Mouse (Mus musculus): ENCODE data around the gene Olfr371. TPM values are rescaled to one million over a fixed set of nuclear protein-coding genes. Genes with fewer than 3 reads are reported as not detected.

Gene Olfr371
- polyA plus RNA-seq (2014; fragmentation: Nextera tagmentation; extraction: Ambion mirVana): not detected in 2 replicates

DNA sequence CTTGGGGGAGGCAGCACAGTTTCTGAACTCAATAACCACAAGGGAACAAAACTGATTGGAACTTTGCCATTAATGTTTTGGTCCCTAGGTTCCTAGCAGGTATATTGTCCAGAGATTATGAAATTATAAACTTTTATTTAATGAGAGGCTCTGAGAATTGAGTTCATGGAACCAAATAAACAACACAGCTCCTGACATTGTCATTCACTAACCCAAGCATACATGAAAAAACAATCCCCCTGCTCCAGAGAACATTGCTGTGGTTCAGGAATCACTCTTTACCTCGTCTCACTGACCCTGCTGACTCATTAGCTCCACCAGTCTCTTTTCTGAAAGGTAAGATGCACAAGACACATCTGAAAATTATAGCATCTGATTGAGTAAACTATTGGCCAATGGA is at the start of gene Olfr371:
Gene Olfr371 (plus strand): TSS at position 301 of the 400 bp plus-strand sequence.
- 47% methylated on average over 1 of the region's 1 CpGs for WGBS
- no peaks in the 10 kb centered on the region for H3K27me3 ChIP-seq (ENCODE audit: control insufficient read depth, insufficient read depth, low read length)
- ATAC-seq (ENCODE audit: low FRiP score): no peak
- no peak for DNase-seq (ENCODE audit: low spot score)
- no peak within 1 kb of the TSS for H3K27ac ChIP-seq (ENCODE audit: low read depth, low read length)
- no peak within 1 kb of the TSS for H3K9ac ChIP-seq (ENCODE audit: low read depth, low read length)
- H3K4me3 ChIP-seq (ENCODE audit: low read depth, low read length): no peak within 1 kb of the TSS
- no peaks in the 10 kb centered on the region for H3K4me1 ChIP-seq (replicated peaks; ENCODE audit: control insufficient read depth, insufficient read depth, low read length)
- no peaks in the 10 kb centered on the region for H3K36me3 ChIP-seq (ENCODE audit: control insufficient read depth, insufficient read depth, low read length)
- H3K9me3 ChIP-seq (ENCODE audit: control insufficient read depth, low read length): no peaks in the 10 kb centered on the region
- H3K4me2 ChIP-seq (replicated peaks; ENCODE audit: low read depth, low read length): no peak within 1 kb of the TSS

GRCm38 (mm10) chr8:85192346-85192745 is 33.4 kb upstream of the Olfr371 start:
- Histone ChIP-seq H3K27me3 (ENCODE audit: control insufficient read depth, insufficient read depth, low read length) (no peaks in the 10 kb centered on the region), H3K27ac (ENCODE audit: low read depth, low read length) (no peak overlapping the region), H3K9ac (ENCODE audit: low read depth, low read length) (no peak overlapping the region), H3K9me3 (ENCODE audit: control insufficient read depth, low read length) (no peaks in the 10 kb centered on the region; the same call in 1 of the 2 replicates), H3K4me1 (replicated peaks; ENCODE audit: control insufficient read depth, insufficient read depth, low read length) (no peaks in the 10 kb centered on the region), H3K36me3 (ENCODE audit: control insufficient read depth, insufficient read depth, low read length) (no peaks in the 10 kb centered on the region), H3K4me2 (replicated peaks; ENCODE audit: low read depth, low read length) (no peak overlapping the region), H3K4me3 (ENCODE audit: low read depth, low read length) (no peak overlapping the region)
- DNase-seq (ENCODE audit: low spot score) (no peak), ATAC-seq (ENCODE audit: low FRiP score) (no peak)
- 82% methylated on average over 1 of the region's 1 CpGs for WGBS

DNA sequence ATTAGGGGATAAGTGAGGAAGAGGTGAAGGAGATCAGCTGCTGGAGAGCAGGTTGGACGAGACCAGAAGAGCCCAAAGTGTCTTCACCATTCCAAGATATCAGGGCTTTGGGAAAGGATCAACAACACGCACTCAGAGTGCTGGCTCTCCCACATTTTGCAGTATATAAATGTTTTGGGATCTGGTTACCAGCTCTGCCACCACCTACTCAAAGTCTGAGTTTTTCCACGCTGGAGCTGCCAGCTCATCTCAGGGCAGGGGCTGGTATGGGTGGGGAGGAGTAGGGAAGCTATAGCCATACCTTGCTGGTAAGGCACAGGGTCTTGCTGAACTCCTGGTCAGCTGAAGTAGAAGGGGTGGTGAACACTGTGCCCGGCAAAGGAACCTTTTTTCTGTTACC is 5.6 kb upstream of the Olfr371 start:
- DNase-seq (ENCODE audit: low spot score) (no peak), ATAC-seq (ENCODE audit: low FRiP score) (no peak)
- no peaks in the 10 kb centered on the region for H3K9me3 ChIP-seq (ENCODE audit: control insufficient read depth, low read length)
- no peak overlapping the region for H3K4me3 ChIP-seq (ENCODE audit: low read depth, low read length)
- WGBS: 82% methylated on average over 4 of the region's 4 CpGs
- no peaks in the 10 kb centered on the region for H3K36me3 ChIP-seq (ENCODE audit: control insufficient read depth, insufficient read depth, low read length)
- H3K4me2 ChIP-seq (replicated peaks; ENCODE audit: low read depth, low read length): no peak overlapping the region
- no peak overlapping the region for H3K27ac ChIP-seq (ENCODE audit: low read depth, low read length)
- H3K4me1 ChIP-seq (replicated peaks; ENCODE audit: control insufficient read depth, insufficient read depth, low read length): no peaks in the 10 kb centered on the region
- H3K27me3 ChIP-seq (ENCODE audit: control insufficient read depth, insufficient read depth, low read length): no peaks in the 10 kb centered on the region
- H3K9ac ChIP-seq (ENCODE audit: low read depth, low read length): no peak overlapping the region

- H3K4me1 ChIP-seq (replicated peaks; ENCODE audit: control insufficient read depth, insufficient read depth, low read length): no peaks in the 10 kb centered on the region
- H3K27ac ChIP-seq (ENCODE audit: low read depth, low read length): no peak overlapping the region
- no peak for ATAC-seq (ENCODE audit: low FRiP score)
- no peaks in the 10 kb centered on the region for H3K27me3 ChIP-seq (ENCODE audit: control insufficient read depth, insufficient read depth, low read length)
- H3K9me3 ChIP-seq (ENCODE audit: control insufficient read depth, low read length): no peaks in the 10 kb centered on the region
- no peaks in the 10 kb centered on the region for H3K36me3 ChIP-seq (ENCODE audit: control insufficient read depth, insufficient read depth, low read length)
- H3K9ac ChIP-seq (ENCODE audit: low read depth, low read length): no peak overlapping the region
- no peak for DNase-seq (ENCODE audit: low spot score)
- H3K4me2 ChIP-seq (replicated peaks; ENCODE audit: low read depth, low read length): no peak overlapping the region
- H3K4me3 ChIP-seq (ENCODE audit: low read depth, low read length): no peak overlapping the region
- 59% methylated on average over 6 of the region's 6 CpGs for WGBS
Measured at GRCm38 (mm10) chr8:85220992-85221391, 4.8 kb upstream of the Olfr371 start.

- H3K4me2 ChIP-seq (replicated peaks; ENCODE audit: low read depth, low read length): no peak overlapping the region
- no peak overlapping the region for H3K9ac ChIP-seq (ENCODE audit: low read depth, low read length)
- H3K27ac ChIP-seq (ENCODE audit: low read depth, low read length): no peak overlapping the region
- ATAC-seq (ENCODE audit: low FRiP score) (no peak), DNase-seq (ENCODE audit: low spot score) (no peak)
- no peak overlapping the region for H3K4me3 ChIP-seq (ENCODE audit: low read depth, low read length)
- no peaks in the 10 kb centered on the region for H3K27me3 ChIP-seq (ENCODE audit: control insufficient read depth, insufficient read depth, low read length)
- H3K9me3 ChIP-seq (ENCODE audit: control insufficient read depth, low read length): no peaks in the 10 kb centered on the region
- H3K4me1 ChIP-seq (replicated peaks; ENCODE audit: control insufficient read depth, insufficient read depth, low read length): no peaks in the 10 kb centered on the region
- H3K36me3 ChIP-seq (ENCODE audit: control insufficient read depth, insufficient read depth, low read length): no peaks in the 10 kb centered on the region
- 78% methylated on average over 1 of the region's 1 CpGs for WGBS
Measured at GRCm38 (mm10) chr8:85227297-85227696, 1.5 kb downstream of the Olfr371 start.

Other genes with a start within 250 kb of the Olfr371 start
- gene Junb, start 247.3 kb upstream of the Olfr371 start, polyA plus RNA-seq (2014; fragmentation: Nextera tagmentation; extraction: Ambion mirVana): 6.2 and 6.4 TPM in 2 replicates
- gene Hook2, start 235.4 kb upstream of the Olfr371 start, polyA plus RNA-seq (2014; fragmentation: Nextera tagmentation; extraction: Ambion mirVana): 9.5 and 10.3 TPM in 2 replicates
- gene Best2, start 211.5 kb upstream of the Olfr371 start, polyA plus RNA-seq (2014; fragmentation: Nextera tagmentation; extraction: Ambion mirVana): not detected in 2 replicates
- 134 TPM in 2 replicates for gene Asna1, start 200.7 kb upstream of the Olfr371 start, polyA plus RNA-seq (2014; fragmentation: Nextera tagmentation; extraction: Ambion mirVana)
- gene Trir, start 199.2 kb upstream of the Olfr371 start, polyA plus RNA-seq (2014; fragmentation: Nextera tagmentation; extraction: Ambion mirVana): 180 and 186 TPM in 2 replicates
- gene Tnpo2, start 189.1 kb upstream of the Olfr371 start, polyA plus RNA-seq (2014; fragmentation: Nextera tagmentation; extraction: Ambion mirVana): 18.8 and 24.6 TPM in 2 replicates
- 27.2 and 27.4 TPM in 2 replicates for gene Fbxw9, start 165.9 kb upstream of the Olfr371 start, polyA plus RNA-seq (2014; fragmentation: Nextera tagmentation; extraction: Ambion mirVana)
- not detected in 2 replicates for gene Gm5741, start 158.0 kb upstream of the Olfr371 start, polyA plus RNA-seq (2014; fragmentation: Nextera tagmentation; extraction: Ambion mirVana)
- 66.4 and 67.8 TPM in 2 replicates for gene Dhps, start 154.2 kb upstream of the Olfr371 start, polyA plus RNA-seq (2014; fragmentation: Nextera tagmentation; extraction: Ambion mirVana)
- gene Wdr83os, start 145.2 kb upstream of the Olfr371 start, polyA plus RNA-seq (2014; fragmentation: Nextera tagmentation; extraction: Ambion mirVana): 116 and 123 TPM in 2 replicates
- 52.6 and 55.9 TPM in 2 replicates for gene Wdr83, start 144.7 kb upstream of the Olfr371 start, polyA plus RNA-seq (2014; fragmentation: Nextera tagmentation; extraction: Ambion mirVana)
- gene Man2b1, start 142.7 kb upstream of the Olfr371 start, polyA plus RNA-seq (2014; fragmentation: Nextera tagmentation; extraction: Ambion mirVana): 16.7 and 16.9 TPM in 2 replicates
- 1.0 and 1.2 TPM in 2 replicates for gene Zfp791, start 102.9 kb upstream of the Olfr371 start, polyA plus RNA-seq (2014; fragmentation: Nextera tagmentation; extraction: Ambion mirVana)
- not detected in 2 replicates for gene Cks1brt, start 74.1 kb upstream of the Olfr371 start, polyA plus RNA-seq (2014; fragmentation: Nextera tagmentation; extraction: Ambion mirVana)
- 125 and 127 TPM in 2 replicates for gene Orc6, start 73.6 kb downstream of the Olfr371 start, polyA plus RNA-seq (2014; fragmentation: Nextera tagmentation; extraction: Ambion mirVana)
- 174 and 194 TPM in 2 replicates for gene Vps35, start 73.8 kb downstream of the Olfr371 start, polyA plus RNA-seq (2014; fragmentation: Nextera tagmentation; extraction: Ambion mirVana)
- gene Mylk3, start 160.4 kb downstream of the Olfr371 start, polyA plus RNA-seq (2014; fragmentation: Nextera tagmentation; extraction: Ambion mirVana): 1.2 and 2.1 TPM in 2 replicates
- gene 4921524J17Rik, start 206.8 kb downstream of the Olfr371 start, polyA plus RNA-seq (2014; fragmentation: Nextera tagmentation; extraction: Ambion mirVana): 48.3 and 50.2 TPM in 2 replicates

All from hindbrain, embryonic 11.5 days (tissue).